Mouse (Mus musculus) ES-E14 (cell line): ENCODE measurements at regions not wholly inside any gene's neighbourhood (a gene's known extent, or its start where the extent isn't known, plus 50 kb on each side); places are given as distances from the start of the nearest gene placed in this dataset.

Source experiments
- MAFK ChIP-seq: IDR thresholded peaks from 2 replicates; pipeline ENCODE4 v1.6.1; 2014; ENCODE audit warnings: mild to moderate bottlenecking, low read depth, low read length, inconsistent platforms; ENCODE audit not compliant: insufficient read depth
- ZC3H11A ChIP-seq: IDR thresholded peaks from 2 replicates; pipeline ENCODE4 v1.6.1; 2012; ENCODE audit warnings: low read depth, mild to moderate bottlenecking, inconsistent platforms, low read length, borderline replicate concordance
- ZNF384 ChIP-seq: IDR thresholded peaks from 2 replicates; pipeline ENCODE4 v1.6.1; 2012; ENCODE audit warnings: low read depth, low read length, inconsistent platforms

- no peak for TF ChIP-seq MAFK
- no peak for TF ChIP-seq ZNF384
- TF ChIP-seq ZC3H11A: no peak
These were observed 56.7 kb upstream of the Map1b start for GRCm38 (mm10) chr13:99573021-99573420.
